Mouse (Mus musculus) naive thymus-derived CD4-positive, alpha-beta T cell, adult 5 months (primary cell): Measurements from ENCODE around the gene Dcxr. TPM values are rescaled to one million over a fixed set of nuclear protein-coding genes. Genes with fewer than 3 reads are reported as not detected.

ENCODE experiments used
- polyA plus RNA-seq: library from polyadenylated mRNA; unstranded; fragments of 100-300 nt; shearing (Covaris generic); gene quantifications from one replicate; pipeline ENCODE4 v1.2.1, GENCODE M21; 2017

Gene Dcxr
- polyA plus RNA-seq: 0.66 TPM

GRCm38 (mm10) chr11:120727169-120727527 is at the start of gene Dcxr:
TSS of gene Dcxr (minus strand) at chr11:120727281.

DNA sequence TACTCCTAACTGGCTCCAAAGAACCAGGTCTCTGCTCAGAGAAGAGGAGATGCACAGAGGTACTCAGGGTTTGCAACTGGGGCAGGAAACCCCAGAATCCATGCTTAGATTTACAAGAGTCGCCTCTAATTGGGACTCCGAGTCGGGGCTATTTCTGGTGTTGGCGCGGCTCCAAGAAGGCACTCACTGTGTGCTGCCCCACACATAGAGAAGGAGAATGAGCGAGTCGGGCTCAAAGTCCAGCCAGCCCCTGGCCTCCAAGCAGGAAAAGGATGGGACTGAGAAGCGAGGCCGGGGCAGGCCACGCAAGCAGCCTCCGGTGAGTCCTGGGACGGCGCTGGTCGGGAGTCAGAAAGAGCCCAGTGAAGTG is 35.6 kb upstream of the Dcxr start, which contains the start of gene Hmga1b:
Gene Hmga1b, plus strand, starts transcription at position 123 of the 370 bp plus-strand sequence.

GRCm38 (mm10) chr11:120731858-120732680 is 5.0 kb upstream of the Dcxr start, which contains the start of gene Cbr2:
TSS of gene Cbr2 (minus strand) at chr11:120732114.

GRCm38 (mm10) chr11:120721124-120722066 is 5.7 kb downstream of the Dcxr start, which contains the start of gene Rac3:
TSS of gene Rac3 (plus strand) at chr11:120721470.

DNA sequence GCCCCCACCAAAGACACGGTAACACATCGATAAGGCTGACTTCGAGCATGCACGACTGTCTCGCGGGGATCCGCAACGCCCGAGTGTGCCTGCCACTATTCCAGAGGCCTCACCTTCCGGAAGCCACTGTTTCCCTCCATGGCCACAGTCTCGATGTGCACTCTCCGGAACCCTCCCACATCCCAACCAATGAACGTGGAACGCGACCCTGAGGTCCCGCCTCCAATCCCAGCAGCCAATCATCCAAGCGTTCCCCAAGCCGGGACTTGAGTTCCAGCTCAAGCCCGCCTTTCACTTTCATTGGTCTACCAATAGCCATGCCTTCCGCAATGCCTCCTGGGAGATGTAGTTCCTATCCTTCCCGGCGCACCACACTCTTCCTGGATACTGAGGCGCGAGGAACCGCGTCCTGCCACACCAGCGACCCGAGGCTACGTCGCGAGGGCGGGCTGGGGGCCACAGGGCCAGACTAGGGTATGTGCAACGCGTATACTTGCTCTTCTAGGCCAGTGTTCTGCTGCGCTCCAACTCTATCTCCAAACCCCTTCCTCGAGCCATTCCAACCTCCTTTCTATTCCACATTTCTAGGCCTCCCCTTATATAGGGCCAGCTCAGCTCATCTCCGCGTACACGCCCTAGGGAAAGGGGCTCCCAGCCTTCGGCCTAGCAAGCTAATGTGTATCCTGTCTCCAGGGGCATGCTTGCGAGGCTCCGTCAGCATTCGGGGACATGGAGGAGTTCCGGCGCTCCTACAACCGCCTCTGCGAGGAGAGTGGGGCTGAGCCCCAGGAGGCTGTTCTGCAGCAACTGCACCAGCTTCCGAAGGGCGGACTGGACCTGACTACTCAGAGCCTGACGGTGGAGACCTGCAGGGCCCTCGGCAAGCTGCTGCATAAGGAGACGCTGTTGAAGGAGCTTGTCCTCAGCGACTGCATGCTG is 13.2 kb downstream of the Dcxr start, which contains the start of the genes Cenpx and Lrrc45:
Gene Cenpx, minus strand, starts transcription at position 159 of the 939 bp plus-strand sequence.
Gene Lrrc45, plus strand, starts transcription at position 346 of the 939 bp plus-strand sequence.

Other genes starting within 250 kb of the Dcxr start
- gene Mrpl12, start 242.7 kb downstream of the Dcxr start, polyA plus RNA-seq: 43.3 TPM
- gene Slc25a10, start 235.4 kb downstream of the Dcxr start, polyA plus RNA-seq: 6.9 TPM
- not detected for gene Gcgr, start 196.6 kb downstream of the Dcxr start, polyA plus RNA-seq
- gene Mcrip1, start 177.6 kb downstream of the Dcxr start, polyA plus RNA-seq: 80.5 TPM
- not detected for gene Ppp1r27, start 176.1 kb downstream of the Dcxr start, polyA plus RNA-seq
- gene P4hb, start 154.0 kb downstream of the Dcxr start, polyA plus RNA-seq: 187 TPM
- gene Arhgdia, start 145.7 kb downstream of the Dcxr start, polyA plus RNA-seq: 668 TPM
- gene Alyref, start 128.9 kb downstream of the Dcxr start, polyA plus RNA-seq: 272 TPM
- gene Anapc11, start 128.9 kb downstream of the Dcxr start, polyA plus RNA-seq: 79.1 TPM
- gene Npb, start 118.8 kb downstream of the Dcxr start, polyA plus RNA-seq: not detected
- gene Pcyt2, start 109.3 kb downstream of the Dcxr start, polyA plus RNA-seq: 242 TPM
- gene Sirt7, start 102.0 kb downstream of the Dcxr start, polyA plus RNA-seq: 190 TPM
- 23.3 TPM for gene Mafg, start 93.7 kb downstream of the Dcxr start, polyA plus RNA-seq
- 1.1 TPM for gene Pycr1, start 83.5 kb downstream of the Dcxr start, polyA plus RNA-seq
- gene Myadml2, start 79.1 kb downstream of the Dcxr start, polyA plus RNA-seq: not detected
- gene Notum, start 66.1 kb downstream of the Dcxr start, polyA plus RNA-seq: not detected
- gene Aspscr1, start 54.3 kb downstream of the Dcxr start, polyA plus RNA-seq: 141 TPM
- gene Cenpx, start 13.5 kb downstream of the Dcxr start, polyA plus RNA-seq: 77.0 TPM
- gene Lrrc45, start 13.4 kb downstream of the Dcxr start, polyA plus RNA-seq: 69.5 TPM
- 1.1 TPM for gene Rac3, start 5.8 kb downstream of the Dcxr start, polyA plus RNA-seq
- gene Cbr2, start 4.8 kb upstream of the Dcxr start, polyA plus RNA-seq: not detected
- gene Hmga1b, start 35.5 kb upstream of the Dcxr start, polyA plus RNA-seq: 1.0 TPM
- 32.5 TPM for gene Rfng, start 56.9 kb upstream of the Dcxr start, polyA plus RNA-seq
- gene Gps1, start 57.0 kb upstream of the Dcxr start, polyA plus RNA-seq: 115 TPM
- 58.8 TPM for gene Dus1l, start 69.1 kb upstream of the Dcxr start, polyA plus RNA-seq
- 55.3 TPM for gene Fasn, start 97.3 kb upstream of the Dcxr start, polyA plus RNA-seq
- gene Ccdc57, start 205.6 kb upstream of the Dcxr start, polyA plus RNA-seq: 0.20 TPM
- 12.9 TPM for gene Slc16a3, start 221.2 kb upstream of the Dcxr start, polyA plus RNA-seq